Mouse (Mus musculus) megakaryocyte, adult 5-6 weeks (primary cell): ENCODE data around the gene Slc19a1. TPM values are rescaled to one million over a fixed set of nuclear protein-coding genes. Genes with fewer than 3 reads are reported as not detected.

Experiments used
- ATAC-seq: 2 replicates; pipeline ENCODE4 v1.8.0; 2016; ENCODE audit warnings: mild to moderate bottlenecking, inconsistent platforms; ENCODE audit not compliant: poor library complexity, severe bottlenecking
- total RNA-seq, 2 experiments: library from RNA; stranded (forward) in 1 of 2; stranded (reverse) in 1 of 2; fragments of 153-499, 151-499 nt in 1 of 2; fragments of 221-1000, 200-1000 nt in 1 of 2; gene quantifications; 2 replicates each; pipeline versions ENCODE4 v1.2.3 to v1.2.4; 2015 to 2017

Slc19a1 gene
- total RNA-seq, 2 experiments from 2014 or later = 2.1 to 2.6 TPM

DNA sequence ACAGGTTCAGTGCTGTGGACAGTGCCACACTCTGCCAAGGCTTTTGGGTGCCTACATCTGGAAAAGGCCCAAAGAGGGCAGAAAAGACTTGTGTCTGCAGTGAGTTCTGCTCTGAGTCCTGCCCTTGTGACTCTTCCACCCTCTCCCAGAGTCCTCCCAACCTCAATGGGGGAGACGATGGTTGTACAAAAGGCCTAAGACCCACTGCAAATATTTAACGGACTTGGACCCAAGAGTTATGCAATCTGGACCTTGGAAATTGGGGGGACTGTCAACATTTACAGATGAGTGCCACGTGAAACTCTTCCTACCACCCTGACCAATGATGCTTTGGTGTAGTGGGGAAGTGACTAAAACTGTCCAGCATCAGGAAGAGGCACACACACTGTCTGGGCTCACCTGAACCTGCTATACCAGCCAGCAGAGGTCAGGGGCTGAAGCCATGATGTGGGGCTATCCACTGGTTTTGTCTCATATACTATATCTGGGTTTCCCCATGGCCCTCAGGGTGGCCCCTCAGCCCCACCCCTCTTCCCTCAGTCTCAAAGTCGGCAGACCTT lies 59.6 kb downstream of the Slc19a1 start:
- ATAC-seq = no peak

DNA sequence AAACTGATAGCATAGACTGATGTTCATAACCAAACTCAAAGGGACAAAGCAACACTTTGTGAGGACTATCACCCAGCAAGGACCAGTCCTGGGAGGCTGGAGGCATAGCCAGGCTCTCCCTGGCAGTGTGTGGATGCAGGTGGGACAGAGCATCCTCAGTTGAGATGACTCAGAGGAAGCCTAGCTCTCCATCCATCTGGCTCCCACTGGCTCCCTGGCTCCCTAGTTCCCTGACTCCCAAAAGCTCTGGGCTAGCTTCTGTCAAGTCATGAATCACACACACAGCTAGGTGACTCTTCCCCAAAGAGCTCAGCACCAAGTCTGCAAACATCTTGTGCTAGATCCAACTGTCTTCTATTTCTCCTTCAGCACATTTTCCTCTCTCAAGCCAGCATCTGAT lies 61.8 kb downstream of the Slc19a1 start:
- ATAC-seq = no peak

DNA sequence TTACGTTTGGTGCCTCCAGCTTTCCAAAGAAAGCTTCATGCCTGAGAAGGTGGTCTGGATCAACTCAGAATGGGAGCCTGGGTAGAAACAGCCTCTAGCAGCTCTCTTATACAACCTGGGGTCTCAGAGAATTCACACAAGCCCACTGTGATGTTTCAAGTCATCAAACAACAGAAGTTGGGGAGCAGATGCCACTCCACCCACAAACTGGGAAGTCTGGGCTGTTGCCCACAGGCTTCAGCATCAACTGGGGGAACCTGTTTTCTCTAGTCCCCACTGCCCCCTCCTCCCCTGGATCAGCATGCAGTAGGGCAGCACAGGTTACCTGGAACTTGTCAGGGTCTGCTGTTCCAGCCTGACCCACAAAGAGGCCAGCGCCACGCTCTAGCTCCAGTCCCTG lies 63.6 kb downstream of the Slc19a1 start:
- ATAC-seq = no peak

DNA sequence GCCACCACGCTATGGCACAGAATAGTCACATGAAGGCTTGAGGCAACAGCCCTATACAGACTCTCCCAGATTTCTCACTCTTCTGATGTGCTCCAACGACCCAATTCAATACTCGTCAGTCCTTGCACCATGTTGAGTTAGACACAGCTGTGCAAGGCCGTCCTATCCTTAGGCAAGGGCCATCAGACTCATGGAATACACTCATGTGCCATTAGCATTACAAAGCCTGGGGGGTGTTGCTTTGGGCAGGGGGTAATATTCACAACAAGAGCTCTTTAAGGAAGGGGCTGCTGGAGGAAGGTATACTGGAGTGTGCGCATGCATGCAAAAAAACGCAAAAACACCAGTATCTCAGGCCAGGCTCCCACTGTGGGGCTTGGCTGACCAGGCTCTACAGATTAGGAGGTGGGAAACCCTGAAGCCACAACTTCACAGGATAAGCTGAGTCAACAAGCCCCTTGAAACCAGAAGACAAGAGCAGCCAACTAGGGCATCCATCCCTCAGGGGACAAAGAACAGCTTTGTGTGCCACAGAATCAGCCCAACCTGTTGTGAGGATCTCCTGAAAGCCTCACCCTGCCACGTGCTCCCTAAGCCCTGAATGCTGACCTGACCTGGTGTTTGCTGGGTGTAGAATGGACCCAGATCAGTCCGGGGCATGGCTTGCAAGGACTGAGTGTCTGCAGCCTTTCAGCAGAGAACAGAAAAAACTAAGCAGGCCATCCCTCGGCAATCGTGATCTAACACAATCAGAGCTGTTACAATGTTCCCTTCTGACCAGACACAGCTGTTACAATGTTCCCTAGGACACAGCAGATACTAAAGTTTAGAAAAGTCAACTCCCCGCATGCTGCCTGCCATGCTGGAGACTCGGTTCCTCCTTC lies 65.2 kb downstream of the Slc19a1 start:
- no peak for ATAC-seq

DNA sequence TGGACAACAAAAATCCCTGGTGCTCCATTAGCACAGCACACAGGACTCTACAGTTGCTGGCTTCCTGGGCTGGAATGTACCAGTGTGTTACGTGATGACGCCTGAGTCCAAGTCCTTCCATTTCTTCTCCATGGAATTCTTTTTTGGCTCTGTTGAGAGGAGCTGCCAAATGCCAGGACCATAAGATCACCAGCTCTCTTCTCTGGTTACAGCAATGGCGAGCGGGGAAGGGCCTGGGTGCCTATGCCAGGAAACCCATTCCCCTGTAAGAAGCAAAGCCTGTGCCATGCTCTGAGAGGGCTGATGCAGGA lies 65.8 kb downstream of the Slc19a1 start:
- no peak for ATAC-seq

DNA sequence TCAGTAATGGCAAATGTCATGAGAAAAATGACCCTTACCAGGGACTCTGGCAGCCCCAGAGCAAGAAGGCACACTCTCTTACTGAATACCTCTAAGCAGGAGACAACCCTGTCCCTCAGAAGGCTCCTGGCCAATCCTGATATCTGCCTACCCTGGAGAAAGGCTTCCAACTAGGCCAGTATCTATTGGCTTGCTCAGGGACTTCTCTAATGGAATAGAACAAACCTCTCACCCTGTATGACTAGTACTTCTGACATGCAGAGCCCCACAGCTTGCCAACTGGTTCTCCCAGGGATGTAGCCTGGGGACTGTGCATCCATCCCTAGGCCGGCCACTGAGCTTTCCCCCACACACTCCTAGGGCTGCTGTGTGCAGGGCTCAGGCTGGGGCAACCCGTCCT lies 66.6 kb downstream of the Slc19a1 start:
- no peak for ATAC-seq

DNA sequence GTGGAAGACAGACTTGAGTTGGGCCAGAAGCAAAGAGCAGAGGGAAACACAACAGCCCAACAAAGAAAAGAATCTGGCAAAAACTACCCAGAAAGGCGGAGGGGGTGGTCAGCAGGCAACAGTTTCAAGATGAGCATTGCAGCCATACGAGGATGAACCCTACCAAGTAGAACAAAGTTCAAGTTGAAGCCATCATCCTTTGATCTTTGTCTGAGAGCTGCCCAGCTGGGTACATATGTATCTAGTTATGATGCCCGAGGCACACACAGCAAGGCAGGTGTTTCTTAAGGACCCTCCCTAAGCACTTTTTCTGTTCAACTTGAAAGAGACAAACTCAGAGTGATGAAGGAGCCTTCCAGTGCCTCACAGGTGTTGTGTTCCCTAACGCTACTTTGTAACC lies 67.7 kb downstream of the Slc19a1 start:
- ATAC-seq = no peak

DNA sequence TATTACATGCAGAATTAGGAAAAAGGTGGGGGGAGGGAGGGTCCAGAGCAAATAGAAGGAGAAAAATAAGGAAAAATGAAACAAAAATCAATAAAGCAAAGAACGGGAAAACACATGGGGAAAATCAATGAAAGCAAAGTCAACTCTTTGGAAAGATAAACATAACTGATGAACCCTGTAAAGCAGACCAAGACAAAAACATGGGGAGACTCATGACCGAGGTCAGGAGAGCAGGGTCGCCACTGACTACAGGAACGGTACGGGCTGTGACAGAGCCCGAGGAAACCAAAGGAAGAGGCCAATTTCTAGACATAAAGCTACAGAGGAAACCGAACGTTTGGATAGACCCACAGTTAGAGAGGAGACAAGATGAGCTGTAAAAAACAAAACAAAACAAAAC lies 71.6 kb downstream of the Slc19a1 start:
- ATAC-seq = no peak

DNA sequence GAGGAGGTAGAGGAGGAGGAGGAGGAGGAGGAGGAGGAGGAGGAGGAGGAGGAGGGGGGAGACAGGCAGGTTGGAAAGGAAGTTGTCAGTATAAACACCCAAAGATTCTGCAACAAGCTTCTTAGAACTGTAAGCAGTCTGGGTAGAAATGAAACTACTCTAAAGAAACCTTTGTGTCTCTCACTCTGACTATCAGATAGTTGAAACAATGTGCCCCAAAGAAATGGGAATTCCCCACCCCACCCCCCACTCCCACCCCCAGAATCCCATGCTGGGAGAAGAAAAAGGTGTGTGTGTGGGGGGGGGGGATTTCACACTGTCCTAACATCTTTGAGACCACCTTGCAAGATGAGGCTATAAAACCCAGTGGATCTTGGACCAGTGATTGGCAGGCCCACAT lies 72.3 kb downstream of the Slc19a1 start:
- ATAC-seq = no peak

DNA sequence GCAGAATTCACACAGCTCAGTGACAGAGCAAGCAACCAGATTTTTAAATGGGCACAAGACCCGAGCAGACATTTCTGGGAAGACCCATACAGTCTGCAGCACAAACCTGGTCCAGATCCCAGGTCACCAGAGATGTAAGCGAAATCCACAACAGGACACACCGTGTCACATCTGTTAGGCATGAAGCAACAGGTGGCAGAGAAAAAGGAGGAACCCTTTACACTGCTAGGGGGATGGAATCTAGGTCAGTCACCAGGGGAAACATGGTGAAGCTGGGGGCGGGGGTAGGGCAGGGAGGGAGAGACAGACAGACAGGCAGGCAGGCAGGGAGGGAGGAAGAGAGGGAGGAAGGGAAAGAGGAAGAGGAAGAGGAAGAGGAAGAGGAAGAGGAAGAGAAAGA lies 76.1 kb downstream of the Slc19a1 start:
- ATAC-seq = no peak

DNA sequence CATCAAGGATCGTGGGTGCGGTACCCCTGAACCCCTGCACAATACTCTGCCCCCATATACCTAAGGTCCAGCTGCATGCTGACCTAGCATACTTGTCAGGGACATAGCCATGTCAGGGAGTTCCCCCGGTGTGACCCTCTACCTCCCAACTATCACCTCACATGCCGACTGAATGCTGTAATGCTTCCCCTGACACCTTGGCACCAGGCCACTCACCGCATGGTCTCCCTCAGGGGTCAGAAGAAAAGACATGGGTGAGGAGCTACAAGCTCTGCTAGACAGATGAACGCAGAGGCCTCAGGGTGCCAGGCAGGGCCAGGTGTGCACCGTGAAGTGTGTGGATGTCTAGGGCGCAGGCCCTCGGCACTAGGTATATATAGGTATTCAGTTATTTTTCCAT lies 78.0 kb downstream of the Slc19a1 start:
- no peak for ATAC-seq

Other genes starting within 250 kb of the Slc19a1 start
- gene Pcbp3, start 70.4 kb upstream of the Slc19a1 start, total RNA-seq (2015) = 4.4 and 5.7 TPM in 2 replicates
- gene Pcbp3, start 70.4 kb upstream of the Slc19a1 start, total RNA-seq (2017) = 4.7 and 6.2 TPM in 2 replicates
- 0.09 TPM in 1 of 2 replicates, not detected in the other for gene Col18a1, start 134.3 kb downstream of the Slc19a1 start, total RNA-seq (2015)
- not detected in 2 replicates for gene Col18a1, start 134.3 kb downstream of the Slc19a1 start, total RNA-seq (2017)
- gene Pofut2, start 227.0 kb downstream of the Slc19a1 start, total RNA-seq (2015) = 16.2 and 17.2 TPM in 2 replicates
- gene Pofut2, start 227.0 kb downstream of the Slc19a1 start, total RNA-seq (2017) = 11.0 and 19.2 TPM in 2 replicates